ENCODE assay signal across 17 mouse cellular contexts in the genomic region with DNA sequence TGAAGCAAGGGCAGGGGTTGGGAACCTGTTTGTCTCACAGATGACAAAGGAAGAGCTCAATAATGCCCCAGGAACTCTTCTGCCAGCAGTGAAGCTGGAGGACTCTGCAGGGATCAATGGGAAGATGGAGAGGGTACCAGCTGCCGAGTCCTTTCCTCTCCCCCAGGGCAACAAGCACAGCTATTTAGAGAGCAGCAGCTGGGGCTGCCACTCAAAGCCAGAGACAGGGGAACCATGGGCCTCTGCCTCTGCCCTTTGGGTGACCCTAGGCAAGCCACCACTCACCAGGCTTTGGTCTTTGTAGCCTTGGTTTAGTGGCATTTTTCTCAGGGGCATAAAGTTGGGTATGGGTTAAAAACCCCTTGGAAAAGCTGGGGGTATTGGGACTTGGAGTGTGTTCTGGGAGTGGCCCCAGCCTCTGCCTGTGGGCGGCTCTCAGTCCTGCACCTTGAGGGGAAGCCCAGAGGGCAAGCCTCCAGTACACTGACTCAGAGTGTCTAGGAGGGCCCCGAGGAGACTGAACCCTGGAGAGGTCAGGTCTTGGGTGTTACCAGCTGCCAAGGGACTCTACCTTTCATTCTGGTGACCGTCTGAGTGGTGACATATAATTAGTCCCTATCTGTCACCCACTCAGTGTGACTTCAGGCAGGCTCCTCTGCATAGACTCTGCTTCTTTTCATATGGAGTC. TPM values are rescaled to one million over a fixed set of nuclear protein-coding genes. Genes with fewer than 3 reads are reported as not detected.
A peak's percentile ranks its signal among the peaks of the same experiment; 100 is the strongest.
DNase-seq lines count a peak whose midpoint lies in the region; ATAC-seq and TF ChIP-seq lines count a peak whose summit lies in the region.
"Had no signal": no experiment of that assay in that cellular context is flagged by ENCODE, and none has a peak within 500 bp of the region (broad histone marks: within the 10 kb centered on the region; RNA-seq: fewer than 3 reads in every experiment).

No protein-coding gene starts in this region.

- no peaks in the 10 kb centered on the region for H3K9me3 ChIP-seq in forebrain, embryonic 13.5 days (replicated peaks)
- H3K9me3 ChIP-seq: heart, embryonic 15.5 days; liver, embryonic 15.5 days; midbrain, embryonic 13.5 days; stomach, embryonic 15.5 days had no signal

- peak overlapping the region; percentile 38 for H3K4me2 ChIP-seq in myocyte (ENCODE audit: low read depth)
- no peak overlapping the region for H3K4me2 ChIP-seq in forebrain, embryonic 13.5 days
- H3K4me2 ChIP-seq: heart, embryonic 15.5 days; liver, embryonic 15.5 days; midbrain, embryonic 13.5 days; stomach, embryonic 15.5 days had no signal

- no peak overlapping the region for H3K4me3 ChIP-seq in C2C12 (ENCODE audit: insufficient read depth, poor library complexity, severe bottlenecking)
- H3K4me3 ChIP-seq in myocyte, result no peak overlapping the region
- H3K4me3 ChIP-seq in forebrain, embryonic 13.5 days, result no peak overlapping the region
- H3K4me3 ChIP-seq: heart, embryonic 15.5 days; liver, embryonic 15.5 days; midbrain, embryonic 13.5 days; stomach, embryonic 15.5 days had no signal

- peak; percentile 20 for DNase-seq in embryo, embryonic 10 days (ENCODE audit: low spot score)
- DNase-seq in embryo, embryonic 9.5 days (ENCODE audit: extremely low spot score), result no peak
- peak; percentile 88 for DNase-seq in gastrocnemius, adult 18-20 months (ENCODE audit: low spot score)
- no peak for DNase-seq in kidney, postnatal 36 days
- DNase-seq in cerebellum, postnatal 14 days, result no peak
- DNase-seq: cerebellum, adult 11 months; heart, adult 18-20 months; kidney, adult 18-20 months; thymus, postnatal 25 days had no signal

- no peak overlapping the region for H3ac ChIP-seq in C2C12 (ENCODE audit: control insufficient read depth, insufficient read length, low read depth)
- H3ac ChIP-seq in myocyte (ENCODE audit: control insufficient read depth, insufficient read length), result no peak overlapping the region

- no peak overlapping the region for H3K9ac ChIP-seq in forebrain, embryonic 13.5 days
- H3K9ac ChIP-seq: heart, embryonic 15.5 days; liver, embryonic 15.5 days; midbrain, embryonic 13.5 days; stomach, embryonic 15.5 days had no signal

- H3K36me3 ChIP-seq in C2C12 (ENCODE audit: control insufficient read depth, insufficient read depth) (no peaks in the 10 kb centered on the region), myocyte (ENCODE audit: control insufficient read depth, insufficient read depth) (no peaks in the 10 kb centered on the region)
- H3K36me3 ChIP-seq in forebrain, embryonic 13.5 days (ENCODE audit: poor library complexity, severe bottlenecking), result peaks cover 55% of the 10 kb centered on the region
- H3K36me3 ChIP-seq: heart, embryonic 15.5 days; stomach, embryonic 15.5 days had no signal

- H3K27me3 ChIP-seq in C2C12 (ENCODE audit: control insufficient read depth, insufficient read depth, insufficient read length) (no peaks in the 10 kb centered on the region), myocyte (ENCODE audit: control insufficient read depth, insufficient read depth, insufficient read length) (no peaks in the 10 kb centered on the region)
- H3K27me3 ChIP-seq in forebrain, embryonic 13.5 days, result no peaks in the 10 kb centered on the region

- H3K27ac ChIP-seq in forebrain, embryonic 13.5 days, result no peak overlapping the region
- H3K27ac ChIP-seq: heart, embryonic 15.5 days; hindbrain, postnatal 0 days; liver, embryonic 15.5 days; midbrain, embryonic 13.5 days; stomach, embryonic 15.5 days had no signal

- H3K79me3 ChIP-seq in C2C12 (ENCODE audit: low read depth), result no peaks in the 10 kb centered on the region

- TF ChIP-seq CTCF in C2C12 (IDR thresholded peaks at IDR 0.05; ENCODE audit: control insufficient read depth, insufficient read depth, insufficient read length), result no peak

- TF ChIP-seq POLR2A in myocyte (IDR thresholded peaks at IDR 0.05; ENCODE audit: insufficient read length, low read depth), result no peak

- no peak for ATAC-seq in forebrain, embryonic 13.5 days
- ATAC-seq: hindbrain, postnatal 0 days; midbrain, embryonic 13.5 days had no signal

- WGBS in forebrain, embryonic 13.5 days, result 76% methylated on average over 4 of the region's 4 CpGs

- H3K4me1 ChIP-seq in forebrain, embryonic 13.5 days, result peaks cover 8% of the 10 kb centered on the region
- H3K4me1 ChIP-seq: liver, embryonic 15.5 days; stomach, embryonic 15.5 days had no signal

- H3K79me2 ChIP-seq in C2C12 (ENCODE audit: control insufficient read depth, insufficient read depth) (no peaks in the 10 kb centered on the region), myocyte (ENCODE audit: control insufficient read depth, insufficient read depth) (no peaks in the 10 kb centered on the region)

TF ChIP-seq in C2C12, 6 proteins besides CTCF, POLR2A, EP300 and RAD21:
- peak; percentile 94 for TF ChIP-seq MYOD1 (IDR thresholded peaks at IDR 0.05; ENCODE audit: control insufficient read depth, insufficient read length, low read depth)
- no peak for TF ChIP-seq MAX (IDR thresholded peaks at IDR 0.05)

TF ChIP-seq in myocyte, 11 proteins besides CTCF, POLR2A, EP300 and RAD21:
- TF ChIP-seq POLR2AphosphoS2 (IDR thresholded peaks at IDR 0.05; ENCODE audit: insufficient read length, low read depth) (no peak), TCF3 (IDR thresholded peaks at IDR 0.05; ENCODE audit: insufficient read length, low read depth) (peak; percentile 76), TCF12 (IDR thresholded peaks at IDR 0.05; ENCODE audit: insufficient read depth, poor library complexity, severe bottlenecking) (peak; percentile 54), MYOD1 (IDR thresholded peaks at IDR 0.05; ENCODE audit: control insufficient read depth in 1 of 3, insufficient read length in 2 of 3, low read depth in 2 of 3) (peak; percentile 99), MYOG (IDR thresholded peaks at IDR 0.05; ENCODE audit: control insufficient read depth in 1 of 3, insufficient read depth in 1 of 3, insufficient read length in 2 of 3, low read depth in 2 of 3) (peak; percentile 40 to 86 (median 82))

RNA-seq across cellular contexts. Expression of gene Sh2b2, which starts 15.9 kb away (rescaled TPM):
- polyA plus RNA-seq in C2C12 (2012; fragmentation: generic; extraction: Trizol) (9.6 TPM), myocyte (2012; fragmentation: generic; extraction: Trizol) (7.7 TPM)
- total RNA-seq in gastrocnemius, adult 18-20 months (2021), result 1 to 10 TPM; 2.4 to 2.5 TPM
- 17.4 and 19.9 TPM in 2 replicates for polyA plus RNA-seq in forebrain, embryonic 13.5 days (2015; fragmentation: Nextera tagmentation; extraction: Ambion mirVana)

RNA-seq across cellular contexts. Expression of gene Prkrip1, which starts 31.7 kb away (rescaled TPM):
- polyA plus RNA-seq in C2C12 (2012; fragmentation: generic; extraction: Trizol), result 53.5 TPM
- total RNA-seq in gastrocnemius, adult 18-20 months (2021), result 10 to 100 TPM; 19.4 to 23.8 TPM
- polyA plus RNA-seq in myocyte (2012; fragmentation: generic; extraction: Trizol), result 58.4 TPM
- 64.2 and 74.0 TPM in 2 replicates for polyA plus RNA-seq in forebrain, embryonic 13.5 days (2015; fragmentation: Nextera tagmentation; extraction: Ambion mirVana)

RNA-seq across cellular contexts. Expression of gene Orai2, which starts 60.0 kb away (rescaled TPM):
- polyA plus RNA-seq in C2C12 (2012; fragmentation: generic; extraction: Trizol), result 37.8 TPM
- total RNA-seq in gastrocnemius, adult 18-20 months (2021), result under 1 TPM; 0.55 to 0.64 TPM
- 18.2 TPM for polyA plus RNA-seq in myocyte (2012; fragmentation: generic; extraction: Trizol)
- polyA plus RNA-seq in forebrain, embryonic 13.5 days (2015; fragmentation: Nextera tagmentation; extraction: Ambion mirVana), result 17.4 and 21.9 TPM in 2 replicates

Comparison
In these comparisons a context has a peak if more than half of its experiments do, and no peak if none do; other contexts are left out.
1. DNase-seq: peak in embryo, embryonic 10 days (single experiment) and gastrocnemius, adult 18-20 months (single experiment); none in embryo, embryonic 9.5 days (single experiment), kidney, postnatal 36 days (0 of 2) and cerebellum, postnatal 14 days (0 of 2).